Mouse (Mus musculus) lung, adult 18-20 months (tissue): ENCODE measurements around the gene Apln.

ENCODE experiments used
- DNase-seq, 2 experiments: peaks; one replicate each; pipeline ENCODE4 v3.0.0; 2022; ENCODE audit warnings: mixed read lengths in 2 of 2

Apln gene

DNA sequence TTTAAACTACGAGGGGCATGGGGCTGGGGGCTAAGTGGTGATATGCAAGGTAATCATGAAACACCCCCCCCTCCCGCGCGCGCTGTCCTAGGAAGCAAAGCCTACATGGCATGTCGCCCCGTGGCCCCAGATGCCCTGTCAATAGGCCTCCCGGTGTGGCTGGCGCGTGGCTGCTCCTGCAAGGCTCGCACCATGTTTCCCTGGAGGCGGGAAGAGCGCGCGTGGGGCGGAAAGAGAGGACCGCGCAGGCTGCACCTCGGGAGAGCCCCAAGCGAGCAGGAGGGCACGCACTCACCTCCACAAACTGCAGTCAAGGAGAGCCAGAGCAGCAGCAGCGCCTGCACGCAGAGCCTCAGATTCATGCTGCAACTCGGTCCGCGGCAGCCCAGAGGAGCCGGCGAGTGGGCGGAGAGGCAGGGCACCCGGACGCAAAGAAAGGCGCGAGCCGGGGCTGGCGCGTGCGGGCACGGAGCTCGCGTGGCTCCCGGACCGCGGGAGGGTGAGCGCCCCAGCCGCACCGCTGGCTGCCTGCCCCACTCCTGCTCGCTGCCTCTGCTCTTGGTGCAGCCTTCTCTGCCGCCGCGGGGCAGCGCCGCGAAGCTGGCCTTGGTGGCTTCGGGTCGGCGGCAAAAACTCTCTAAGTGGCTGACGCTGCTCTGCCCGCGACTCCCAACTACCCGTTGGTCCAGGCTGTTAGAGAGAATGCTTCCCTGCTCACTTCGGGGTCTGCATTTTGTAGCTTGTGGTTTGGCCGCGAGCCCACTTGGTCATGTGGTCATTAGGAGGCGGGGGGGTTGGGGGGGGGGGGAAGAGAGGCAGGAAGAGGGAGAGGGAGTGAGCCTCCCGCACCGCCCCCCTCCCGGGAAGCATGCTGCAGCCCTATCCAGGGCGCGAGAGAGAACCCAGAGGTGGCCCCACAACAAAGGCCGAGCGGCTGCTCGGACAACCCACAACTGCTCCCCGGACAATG, at the start of gene Apln:
Apln (minus strand) TSS at position 710 of the 970 bp plus-strand sequence.
- DNase-seq: peak; percentile 6 to 15

DNA sequence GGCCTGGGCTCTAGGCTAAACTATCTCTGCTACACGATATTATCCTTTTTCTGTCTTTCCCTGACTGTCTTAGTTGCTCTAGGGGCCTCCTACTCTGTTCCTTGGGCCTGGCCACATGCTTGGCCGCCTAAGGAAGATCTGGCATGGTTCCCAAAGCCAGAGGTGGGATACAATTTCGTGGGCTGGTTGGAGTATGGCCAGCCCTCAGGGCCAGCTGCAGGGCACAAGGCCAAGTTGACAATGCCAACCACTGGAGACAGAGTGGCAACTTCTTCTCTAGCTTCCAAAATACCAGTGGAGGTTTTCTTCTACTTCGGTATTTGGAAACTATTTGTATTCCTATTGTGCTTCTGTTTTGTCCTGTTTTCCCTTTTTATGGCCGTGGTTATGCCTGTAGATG, 47.7 kb upstream of the Apln start:
- DNase-seq: no peak

DNA sequence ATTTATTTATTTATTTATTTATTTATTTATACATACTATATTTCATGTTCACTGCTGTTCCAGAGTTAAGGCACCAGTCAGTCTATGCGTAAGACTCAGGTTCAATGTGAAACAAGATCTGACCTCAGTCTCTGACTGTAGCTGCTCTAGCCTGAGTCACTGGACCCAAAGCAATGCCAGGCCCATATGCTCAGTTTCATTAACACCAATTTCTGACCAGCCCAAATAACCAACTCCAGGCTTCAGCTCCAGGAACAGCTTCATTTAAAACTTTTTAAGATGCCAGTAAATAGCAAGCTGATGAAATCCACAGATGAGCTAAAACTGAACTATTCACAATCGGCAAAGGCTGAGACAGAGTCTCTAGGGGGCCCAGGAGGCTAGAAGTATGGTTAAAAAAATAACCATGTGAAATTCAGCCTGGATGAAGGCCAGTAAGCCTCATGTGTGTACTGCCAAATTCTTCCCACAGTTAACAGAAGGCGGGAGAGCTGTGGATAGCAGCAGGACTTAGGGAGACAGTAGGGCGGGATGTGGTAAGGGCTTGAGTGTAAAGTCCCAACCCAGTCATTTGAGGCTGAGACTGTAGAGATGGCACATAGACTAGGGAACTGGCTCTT, 42.3 kb upstream of the Apln start:
- DNase-seq: no peak

DNA sequence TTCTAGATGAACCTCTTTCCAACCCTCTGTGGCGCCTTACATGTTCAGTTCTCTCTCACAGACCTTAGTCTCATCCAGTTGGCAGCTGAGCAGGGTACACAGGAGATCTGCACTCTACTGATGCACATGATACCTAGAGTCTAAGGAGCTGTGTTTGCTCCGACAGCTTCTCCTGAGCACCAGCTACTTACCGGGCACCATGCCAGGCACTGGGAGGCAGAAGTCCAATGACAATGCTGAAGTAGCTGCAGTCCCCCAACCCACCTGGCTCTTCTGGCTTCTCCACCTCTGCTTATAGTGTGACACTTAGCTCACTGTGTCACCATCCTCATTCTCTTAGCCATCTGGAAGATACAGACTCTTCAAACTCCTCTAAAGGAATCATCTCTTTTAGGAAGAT, 40.0 kb upstream of the Apln start:
- no peak for DNase-seq

DNA sequence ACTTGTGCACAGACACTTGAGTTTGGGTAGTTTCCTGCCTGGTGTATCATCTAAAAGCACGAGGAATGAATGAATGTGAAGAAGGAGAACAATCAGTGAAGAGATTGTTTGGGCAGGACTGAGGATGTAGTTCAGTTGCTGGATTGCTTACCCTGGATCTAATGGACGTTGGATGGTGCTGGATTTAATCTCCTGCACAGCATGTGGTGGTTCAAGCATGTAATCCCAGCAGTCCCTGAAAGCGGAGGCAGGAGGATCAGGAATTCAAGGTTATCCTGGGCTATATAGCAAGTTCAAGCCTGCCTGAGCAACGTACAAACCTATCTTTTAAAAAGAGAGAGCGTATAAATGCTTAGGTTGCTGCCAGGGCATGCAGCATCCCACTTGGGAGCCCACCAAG, 37.7 kb upstream of the Apln start:
- DNase-seq: no peak

DNA sequence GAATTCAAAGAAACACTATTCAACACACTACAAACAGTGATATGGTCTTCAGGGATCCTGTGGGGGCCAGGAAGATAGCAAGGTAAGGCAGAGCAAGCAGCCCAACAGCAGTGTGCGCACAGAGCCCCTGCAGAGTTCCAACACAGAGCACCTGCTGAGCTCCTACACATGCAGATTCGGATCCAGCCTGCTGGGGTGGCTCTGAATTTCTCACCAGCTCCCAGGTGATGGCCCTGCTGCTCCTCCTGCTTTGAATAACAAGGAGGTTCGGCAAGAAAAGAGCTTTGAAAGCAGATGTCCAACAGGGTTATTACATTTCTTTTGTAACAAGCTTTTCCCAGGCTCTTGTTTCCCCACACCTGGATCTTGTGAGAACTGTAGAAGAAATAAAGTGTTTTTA, 37.3 kb upstream of the Apln start:
- no peak for DNase-seq

GRCm38 (mm10) chrX:48066891-48067290, 32.2 kb upstream of the Apln start:
- no peak for DNase-seq

- DNase-seq: no peak
These were observed 29.7 kb upstream of the Apln start for GRCm38 (mm10) chrX:48064166-48064853.

- no peak for DNase-seq
These were observed 27.8 kb upstream of the Apln start for GRCm38 (mm10) chrX:48062481-48062880.

GRCm38 (mm10) chrX:48054186-48055015, 19.7 kb upstream of the Apln start:
- DNase-seq: peak; percentile 22 to 58

- peak; percentile 4 to 27 for DNase-seq
These were observed 19.1 kb upstream of the Apln start for GRCm38 (mm10) chrX:48053743-48054142.

GRCm38 (mm10) chrX:48046315-48046714, 11.7 kb upstream of the Apln start:
- no peak for DNase-seq

- DNase-seq: no peak
These were observed 9.6 kb upstream of the Apln start for GRCm38 (mm10) chrX:48044261-48044660.

DNA sequence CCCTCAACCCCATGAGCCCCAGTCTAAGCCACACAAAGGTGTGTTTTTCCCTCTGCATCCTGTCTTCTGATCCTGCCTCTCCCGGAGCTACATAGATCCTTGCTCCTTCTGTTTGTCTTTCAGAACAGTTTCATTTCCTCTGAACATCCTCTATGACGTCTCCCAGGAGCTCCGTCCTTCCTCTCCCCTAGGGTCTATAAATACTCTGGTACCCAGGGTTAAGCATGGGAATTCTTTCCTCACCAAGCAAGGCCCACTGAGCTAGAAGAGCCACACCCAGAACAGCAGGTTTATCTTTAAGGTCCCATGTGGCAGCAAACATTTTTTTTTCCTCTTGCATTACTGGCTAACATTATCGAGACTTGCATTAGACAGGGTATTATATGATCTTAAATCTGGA, 8.1 kb upstream of the Apln start:
- no peak for DNase-seq

- DNase-seq: no peak
These were observed 5.7 kb upstream of the Apln start for GRCm38 (mm10) chrX:48040379-48040778.

GRCm38 (mm10) chrX:48033766-48034143, 898 bp downstream of the Apln start:
- DNase-seq: no peak

DNA sequence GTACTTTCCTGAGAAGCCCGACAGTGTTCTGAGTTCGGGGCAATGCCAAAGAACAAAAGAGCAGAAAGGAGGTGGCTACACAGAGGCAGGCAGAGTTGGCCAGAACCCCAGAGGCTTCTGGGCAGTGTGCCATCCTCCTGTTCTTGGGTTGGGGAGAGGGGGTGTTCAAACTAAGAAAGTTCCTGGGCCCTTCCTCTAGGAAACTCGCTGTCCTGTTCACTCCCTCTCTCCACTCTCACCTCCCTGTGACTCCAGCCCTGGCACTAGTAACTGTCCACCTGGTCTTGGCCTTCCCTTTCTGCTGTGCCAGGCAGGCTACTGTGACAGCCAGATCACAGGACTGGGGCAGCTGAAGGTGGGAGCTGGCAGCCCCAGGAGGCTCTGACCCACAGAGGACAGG, 1.6 kb downstream of the Apln start:
- DNase-seq: peak in 1 of 2 experiments; percentile 5

DNA sequence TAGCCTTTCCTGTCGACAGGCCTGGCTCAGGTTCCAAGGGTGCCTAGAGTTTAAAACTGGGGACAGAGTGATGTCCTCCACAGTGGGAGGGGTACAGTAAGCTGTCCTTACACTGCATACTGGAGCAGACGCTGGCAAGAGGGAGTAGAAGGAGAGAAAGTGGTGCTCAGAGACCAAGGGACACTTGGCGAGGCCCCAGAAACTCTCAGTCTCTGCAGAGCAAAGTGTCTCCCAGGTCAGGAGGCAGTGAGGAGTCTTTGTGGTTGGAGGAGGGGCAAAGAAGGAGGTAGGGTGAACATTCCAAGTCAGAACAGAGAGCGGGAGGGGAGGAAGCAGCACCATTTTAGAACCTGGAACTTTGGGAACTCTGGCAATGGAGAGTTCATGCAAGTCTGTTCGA, 2.8 kb downstream of the Apln start:
- no peak for DNase-seq

DNA sequence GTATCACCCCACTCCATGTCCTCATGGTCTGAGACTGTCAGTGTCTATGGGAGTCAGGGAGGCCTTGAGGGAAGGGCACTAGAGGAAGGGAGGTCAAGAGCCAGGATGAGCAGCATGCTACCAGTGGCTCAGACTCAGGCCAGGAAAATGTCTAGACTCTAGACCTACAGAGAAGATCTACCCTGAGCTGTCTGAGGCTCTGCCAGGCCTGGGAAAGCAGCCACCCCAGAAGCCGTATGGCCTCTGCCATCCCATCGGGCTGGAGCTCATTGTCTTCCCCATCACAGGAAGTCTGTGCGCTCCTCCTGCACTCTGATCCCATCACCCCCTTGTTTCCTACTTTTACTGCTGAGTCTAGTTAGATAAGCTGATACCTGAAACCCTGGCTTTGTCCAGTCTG, 4.1 kb downstream of the Apln start:
- DNase-seq: no peak

- DNase-seq: no peak
These were observed 11.8 kb downstream of the Apln start for GRCm38 (mm10) chrX:48022811-48023210.

DNA sequence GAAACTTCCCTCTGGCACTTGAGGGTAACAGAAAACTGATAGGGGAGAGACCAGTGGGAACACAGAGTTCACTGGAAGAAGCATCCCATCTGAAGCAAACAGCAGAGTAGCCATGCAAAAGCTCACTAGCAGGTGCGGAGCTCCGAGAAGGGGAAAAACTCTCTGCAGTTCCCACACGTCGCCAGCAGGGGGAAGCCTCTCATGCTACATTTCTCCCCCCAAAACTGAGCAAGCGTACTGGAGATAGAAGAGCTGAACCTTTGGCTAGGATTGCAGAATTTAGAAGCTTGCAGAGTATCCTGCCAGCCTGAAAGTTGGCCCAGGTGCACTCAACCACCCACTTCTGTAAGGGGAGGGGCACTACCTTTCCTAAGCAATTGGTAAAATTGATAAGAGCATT, 14.7 kb downstream of the Apln start:
- DNase-seq: peak; percentile 54 to 56

DNA sequence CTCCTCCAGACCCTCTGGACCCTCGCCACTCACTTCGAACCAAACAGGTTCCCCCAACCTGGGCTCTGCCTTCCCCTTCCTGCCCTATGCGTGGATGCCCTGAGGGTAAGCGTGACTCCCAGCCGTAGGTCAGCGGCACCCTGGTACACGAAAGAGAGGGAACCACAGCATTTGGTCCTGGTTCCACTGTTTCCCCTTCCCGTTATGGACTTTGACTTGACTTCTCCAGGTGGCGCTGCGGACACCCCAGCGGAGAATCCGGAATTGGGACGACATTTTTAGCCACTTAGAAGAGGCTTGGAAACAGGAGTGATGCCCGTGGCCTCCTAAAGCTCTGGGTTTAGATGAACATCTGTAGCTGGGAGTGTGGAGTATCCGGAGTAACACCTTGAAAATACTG, 15.3 kb downstream of the Apln start:
- DNase-seq: no peak
